Mouse (Mus musculus) B cell, adult 2 months (primary cell): ENCODE data around the gene Plcl2.
A peak's percentile ranks its signal among the peaks of the same experiment; 100 is the strongest.
"Not testable (repeated sequence)": the region's sequence is repeated elsewhere in the genome, so short reads cannot be mapped to it uniquely, and the experiment has no call there.

Experiments
- DNase-seq, 2 experiments: peaks; one replicate each; pipeline ENCODE4 v3.0.0; 2022

The Plcl2 gene

DNA sequence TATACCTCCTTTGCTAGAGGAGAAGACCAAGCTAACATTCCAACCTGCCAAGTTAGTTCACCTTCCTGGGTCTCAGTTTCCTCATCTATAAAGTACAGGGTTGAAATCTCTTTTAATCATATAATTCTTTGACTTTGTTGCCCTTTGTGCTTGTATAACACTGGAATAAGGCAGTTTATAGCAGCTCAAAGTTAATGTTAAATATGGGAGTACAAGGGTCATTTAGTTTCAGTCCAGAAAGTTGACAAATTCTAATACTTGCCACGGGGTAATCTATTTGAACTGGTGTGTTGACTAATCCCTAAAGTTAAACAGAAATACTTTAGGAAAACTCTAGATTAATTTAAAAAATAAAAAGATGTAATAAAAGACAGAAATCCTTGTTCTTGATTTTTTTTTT lies 35.7 kb downstream of the Plcl2 start:
- no peak for DNase-seq

- no peak for DNase-seq
These were observed 36.1 kb downstream of the Plcl2 start for GRCm38 (mm10) chr17:50545274-50545673.

DNA sequence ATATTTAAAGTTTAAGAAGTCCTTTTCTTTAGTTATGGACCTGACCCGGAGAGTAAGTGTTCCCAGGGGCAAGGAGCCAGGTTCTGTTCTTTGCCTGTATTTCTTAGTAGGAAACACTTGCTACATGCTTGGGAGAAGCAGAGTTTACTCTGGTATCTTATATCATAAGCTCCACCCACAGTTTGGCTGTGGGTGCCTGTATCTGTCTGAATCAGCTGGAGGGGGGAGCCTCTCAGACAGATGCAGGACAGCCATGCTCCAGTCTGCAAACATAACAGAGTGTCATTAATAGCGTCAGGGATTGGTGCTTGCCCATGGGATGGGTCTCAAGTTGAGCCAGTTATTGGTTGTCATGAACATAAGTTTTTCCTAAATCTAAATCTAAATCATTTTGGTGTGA lies 42.9 kb downstream of the Plcl2 start:
- no peak for DNase-seq

GRCm38 (mm10) chr17:50557566-50558238 lies 48.5 kb downstream of the Plcl2 start:
- no peak for DNase-seq

GRCm38 (mm10) chr17:50558239-50558625 lies 49.0 kb downstream of the Plcl2 start:
- no peak for DNase-seq

- DNase-seq, result no peak
These were observed 56.3 kb downstream of the Plcl2 start for GRCm38 (mm10) chr17:50565376-50566123.

DNA sequence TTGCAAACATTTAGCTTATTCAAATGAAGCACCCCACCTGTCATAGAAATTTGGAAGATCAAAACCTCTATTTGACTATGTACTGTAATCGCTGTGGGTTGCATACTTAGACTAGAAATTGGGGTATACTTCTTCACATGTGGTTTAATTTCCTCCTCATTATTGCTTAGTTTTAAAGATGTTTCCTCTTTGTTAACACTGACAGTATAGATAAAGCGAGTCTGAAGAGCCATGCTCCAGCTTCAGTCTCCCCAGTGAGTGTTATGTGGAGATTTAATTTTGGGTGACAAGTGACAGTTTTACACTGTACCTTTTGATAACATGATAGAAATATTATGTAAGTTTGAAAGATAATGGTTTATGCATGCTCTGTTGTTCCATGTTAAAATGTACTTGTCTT lies 59.6 kb downstream of the Plcl2 start:
- no peak for DNase-seq

DNA sequence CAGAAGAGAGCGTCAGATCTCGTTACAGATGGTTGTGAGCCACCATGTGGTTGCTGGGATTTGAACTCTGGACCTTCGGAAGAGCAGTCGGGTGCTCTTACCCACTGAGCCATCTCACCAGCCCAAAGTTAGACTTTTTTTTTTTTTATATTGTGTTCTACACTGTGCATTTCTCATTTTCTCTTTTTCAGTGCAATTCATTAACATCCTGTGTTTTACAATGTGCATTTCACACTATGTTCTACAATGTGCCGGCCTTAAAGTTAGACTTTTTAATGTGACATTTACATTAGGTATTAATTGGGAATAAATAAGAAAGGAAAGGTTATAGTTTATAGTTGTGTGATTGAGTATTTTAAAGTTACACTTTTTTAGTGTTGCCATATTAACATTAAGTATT lies 61.0 kb downstream of the Plcl2 start:
- DNase-seq, result not testable (repeated sequence)

DNA sequence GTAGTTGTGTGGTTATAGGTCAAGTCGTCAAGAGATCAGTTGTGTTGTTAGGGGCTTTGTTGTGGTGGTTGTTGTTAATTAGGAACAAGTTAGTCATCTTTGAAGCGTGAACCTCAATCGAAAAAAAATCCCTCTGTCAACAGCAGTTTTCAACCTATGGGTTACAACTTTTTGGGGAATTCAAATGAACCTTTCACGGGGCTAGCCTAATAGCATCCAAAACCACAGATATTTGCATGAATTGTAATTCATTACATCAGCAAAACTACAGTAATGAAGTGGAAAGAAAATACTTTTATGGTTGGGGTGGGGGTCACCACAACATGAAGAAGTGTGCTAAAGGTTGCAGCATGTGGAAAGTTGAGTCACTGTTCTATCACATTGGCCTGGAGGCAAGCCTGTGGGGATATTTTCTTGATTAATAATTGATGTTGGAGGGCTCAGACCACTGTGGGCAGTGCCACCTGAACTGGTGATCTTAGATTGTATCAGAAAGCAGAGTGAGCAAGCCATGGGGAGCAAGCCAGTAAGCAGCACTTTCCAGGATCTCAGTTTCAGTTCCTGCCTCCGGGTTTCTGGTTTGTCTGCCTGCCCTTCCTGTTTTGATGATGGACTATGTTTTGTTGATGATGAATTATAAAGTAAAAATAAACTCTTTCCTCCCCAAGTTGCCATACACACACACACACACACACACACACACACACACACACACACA lies 61.6 kb downstream of the Plcl2 start:
- DNase-seq, result peak; percentile 80 to 82

- DNase-seq, result peak; percentile 80 to 82
These were observed 65.0 kb downstream of the Plcl2 start for GRCm38 (mm10) chr17:50574161-50574560.

DNA sequence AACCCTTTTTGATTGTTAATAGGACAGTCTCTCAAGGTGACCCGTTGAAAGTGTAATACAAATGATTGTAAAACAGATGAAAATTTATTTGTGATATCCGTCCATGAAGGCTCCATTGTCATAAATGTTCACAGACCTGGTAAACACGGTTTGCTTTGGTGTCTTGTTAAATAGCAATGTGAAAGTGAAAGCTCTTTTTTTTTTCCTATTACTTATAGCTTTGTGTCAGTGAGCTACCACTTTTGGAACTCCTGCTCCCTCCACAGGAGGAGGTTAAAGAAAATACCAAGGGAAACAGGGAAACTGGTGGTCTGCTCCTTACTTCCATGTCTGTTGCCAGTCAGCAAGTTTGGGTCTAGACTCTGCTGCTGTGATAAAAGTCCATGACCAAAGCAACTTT lies 71.2 kb downstream of the Plcl2 start:
- DNase-seq, result peak; percentile 12 to 31

DNA sequence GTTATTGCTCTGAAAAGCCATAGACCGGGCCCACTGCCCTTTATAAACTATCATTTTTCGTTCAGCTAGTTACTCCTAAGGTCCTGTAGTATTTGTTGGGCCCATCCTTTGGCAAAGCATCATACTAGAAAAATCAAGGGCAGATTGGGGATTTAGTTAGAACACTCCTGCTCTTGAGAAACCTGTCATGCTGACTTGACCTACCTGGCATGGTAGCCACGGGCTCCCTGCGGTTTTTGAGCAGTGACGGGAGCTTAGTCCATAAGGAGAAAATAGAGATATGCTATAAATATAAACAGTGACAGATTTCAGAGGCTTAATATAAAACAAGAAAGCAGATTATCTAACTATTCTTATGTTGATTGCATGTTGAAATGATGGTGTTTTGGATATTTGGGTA lies 77.6 kb downstream of the Plcl2 start:
- no peak for DNase-seq

- DNase-seq, result peak in 1 of 2 experiments; percentile 17
These were observed 78.7 kb downstream of the Plcl2 start for GRCm38 (mm10) chr17:50587941-50588340.

DNA sequence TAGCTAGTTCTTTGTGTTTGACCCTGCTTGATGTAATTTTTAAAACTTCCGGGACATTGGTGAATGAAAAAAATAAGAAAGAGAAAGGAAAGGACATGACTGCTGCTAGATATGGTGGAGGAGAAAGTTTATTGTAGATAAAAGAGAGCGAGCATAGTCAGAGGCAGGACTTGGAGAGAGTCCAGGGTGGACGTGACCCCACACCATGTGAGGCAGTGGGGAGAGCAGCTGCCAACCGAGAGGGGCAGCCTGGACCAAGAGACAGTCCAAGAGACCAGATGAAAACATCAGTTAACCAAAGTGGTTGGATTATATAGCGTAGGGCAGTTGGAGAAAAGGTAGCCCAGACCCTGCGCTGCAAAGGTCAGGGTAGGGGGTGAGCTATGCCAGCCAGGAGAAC lies 91.0 kb downstream of the Plcl2 start:
- DNase-seq, result no peak

- DNase-seq, result no peak
These were observed 91.5 kb downstream of the Plcl2 start for GRCm38 (mm10) chr17:50600696-50601095.

- no peak for DNase-seq
These were observed 97.7 kb downstream of the Plcl2 start for GRCm38 (mm10) chr17:50606890-50607289.

- DNase-seq, result peak; percentile 67 to 72
These were observed 100.7 kb downstream of the Plcl2 start for GRCm38 (mm10) chr17:50609908-50610307.

- DNase-seq, result no peak
These were observed 111.8 kb downstream of the Plcl2 start for GRCm38 (mm10) chr17:50620794-50621537.

- no peak for DNase-seq
These were observed 112.8 kb downstream of the Plcl2 start for GRCm38 (mm10) chr17:50621996-50622395.

DNA sequence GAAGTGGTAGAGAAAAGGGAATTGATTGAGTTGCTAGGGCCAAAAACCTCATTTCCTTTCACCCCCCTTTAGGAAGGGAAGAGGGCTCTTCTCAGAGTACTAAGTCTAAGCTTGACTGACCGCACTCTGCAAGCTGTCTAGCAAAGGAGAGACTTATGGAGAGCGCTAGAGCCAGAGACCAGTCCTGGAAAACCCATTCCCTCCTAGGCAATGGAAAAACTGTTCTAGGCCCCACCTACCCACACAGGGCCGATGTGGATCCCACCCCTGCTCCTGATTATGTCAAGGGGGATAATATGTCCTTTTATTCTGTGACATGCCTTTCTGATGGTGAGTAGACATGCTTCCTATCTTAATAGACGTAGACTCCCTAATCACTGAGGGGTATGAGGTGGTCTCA lies 116.4 kb downstream of the Plcl2 start:
- no peak for DNase-seq

DNA sequence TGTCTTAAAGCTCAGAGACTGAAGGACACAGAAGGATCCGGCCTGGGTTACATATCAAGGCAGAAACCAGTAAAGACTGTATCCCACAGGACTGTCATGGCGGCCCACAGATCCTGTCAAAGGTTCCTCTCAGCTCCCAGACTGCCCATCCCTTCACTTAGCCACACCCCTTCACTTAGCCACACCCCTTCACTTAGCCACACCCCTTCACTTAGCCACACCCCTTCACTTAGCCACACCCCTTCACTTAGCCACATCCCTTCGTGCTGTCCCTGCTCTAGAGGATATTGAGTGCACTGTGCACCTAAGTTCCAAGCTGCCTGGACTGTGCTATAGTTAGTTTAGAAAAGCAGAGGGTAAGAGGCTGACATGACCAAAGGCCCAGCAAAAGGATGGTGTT lies 118.5 kb downstream of the Plcl2 start:
- peak; percentile 58 to 59 for DNase-seq

GRCm38 (mm10) chr17:50628716-50629115 lies 119.5 kb downstream of the Plcl2 start:
- DNase-seq, result no peak

DNA sequence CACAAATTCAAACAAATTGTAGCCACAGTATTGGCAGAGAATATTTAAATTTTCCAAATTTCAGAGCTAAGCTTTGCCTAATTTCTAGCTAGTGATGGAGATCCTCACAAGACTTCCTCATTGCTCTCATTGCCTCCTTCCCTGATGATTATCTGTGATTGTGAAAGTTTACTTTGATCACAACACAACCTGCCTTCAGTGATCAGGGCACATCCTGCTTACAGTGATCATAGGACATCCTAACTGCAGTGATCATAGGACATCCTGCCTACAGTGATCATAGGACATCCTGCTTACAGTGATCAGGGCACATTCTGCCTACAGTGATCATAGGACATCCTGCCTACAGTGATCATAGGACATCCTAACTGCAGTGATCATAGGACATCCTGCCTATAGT lies 121.8 kb downstream of the Plcl2 start:
- not testable (repeated sequence) for DNase-seq
